Mouse (Mus musculus) CH12.LX (cell line): ENCODE measurements around the gene Cntrl. TPM values are rescaled to one million over a fixed set of nuclear protein-coding genes. Genes with fewer than 3 reads are reported as not detected.

ENCODE experiments used
- DNase-seq: peaks from one replicate; pipeline ENCODE4 v3.0.0-alpha.2; 2013; ENCODE audit errors: extremely low read depth
- H3K27ac ChIP-seq: 2 replicates; pipeline ENCODE4 v1.5.1; 2012; ENCODE audit warnings: low read depth, mild to moderate bottlenecking, control low read depth, moderate library complexity; ENCODE audit not compliant: insufficient read depth
- H3K27me3 ChIP-seq: replicated peaks from 2 replicates; pipeline ENCODE3; 2012; ENCODE audit warnings: inconsistent platforms
- H3K36me3 ChIP-seq, 2 experiments: replicated peaks in 1 of 2; 2 replicates each; pipeline versions ENCODE3 to v1.6.1; 2012; ENCODE audit warnings: inconsistent platforms in 1 of 2, low read length in 1 of 2, mild to moderate bottlenecking in 1 of 2, mixed read lengths in 1 of 2, moderate library complexity in 1 of 2; ENCODE audit not compliant: control insufficient read depth in 1 of 2, insufficient read depth in 1 of 2
- H3K4me1 ChIP-seq, 2 experiments: 2 replicates each; pipeline ENCODE4 v1.6.1; 2012; ENCODE audit warnings: inconsistent platforms in 1 of 2, moderate library complexity in 1 of 2; ENCODE audit not compliant: insufficient read depth in 2 of 2, control insufficient read depth in 1 of 2
- H3K4me2 ChIP-seq: 2 replicates; pipeline ENCODE4 v1.6.1; 2012; ENCODE audit warnings: low read depth, mild to moderate bottlenecking, control low read depth; ENCODE audit not compliant: poor library complexity, insufficient read depth, severe bottlenecking
- H3K4me3 ChIP-seq, 3 experiments: fragments of 150-350 bp in 1 of 3; sonication (generic) in 1 of 3; replicated peaks in 1 of 3; 2 replicates each; pipeline versions ENCODE3 to v1.5.1; 2011 to 2012; ENCODE audit warnings: low read depth in 2 of 3, low read length in 2 of 3, mild to moderate bottlenecking in 2 of 3, moderate library complexity in 2 of 3, control low read depth in 1 of 3, improper control_type of control experiment in 1 of 3, inconsistent platforms in 1 of 3, mixed read lengths in 1 of 3; ENCODE audit not compliant: poor library complexity in 1 of 3
- H3K79me2 ChIP-seq: replicated peaks from 2 replicates; pipeline ENCODE4 v1.6.1; 2012; ENCODE audit warnings: mild to moderate bottlenecking, moderate library complexity; ENCODE audit not compliant: control insufficient read depth, poor library complexity, insufficient read depth, severe bottlenecking; ENCODE audit errors: extremely low read depth
- H3K9ac ChIP-seq: 2 replicates; pipeline ENCODE4 v1.6.1; 2012; ENCODE audit warnings: low read depth, mild to moderate bottlenecking, control low read depth, moderate library complexity; ENCODE audit not compliant: insufficient read depth
- H3K9me3 ChIP-seq: replicated peaks from 2 replicates; pipeline ENCODE3; 2012; ENCODE audit warnings: low read length, inconsistent platforms, mixed read lengths
- BHLHE40 ChIP-seq: IDR thresholded peaks from 2 replicates; pipeline ENCODE4 v1.6.1; 2011; ENCODE audit warnings: mild to moderate bottlenecking, low read depth, low read length, improper control_type of control experiment
- CTCF ChIP-seq, 2 experiments: IDR thresholded peaks in 1 of 2; conservative IDR thresholded peaks in 1 of 2; 2 replicates each; pipeline ENCODE4 v1.5.1; 2011 to 2012; ENCODE audit warnings: low read depth in 2 of 2, low read length in 2 of 2, improper control_type of control experiment in 1 of 2, inconsistent platforms in 1 of 2, mild to moderate bottlenecking in 1 of 2, moderate library complexity in 1 of 2
- ELF1 ChIP-seq: IDR thresholded peaks from 2 replicates; pipeline ENCODE4 v1.6.1; 2014; ENCODE audit warnings: low read depth, mild to moderate bottlenecking, inconsistent platforms, low read length, improper control_type of control experiment
- EP300 ChIP-seq: IDR thresholded peaks from 2 replicates; pipeline ENCODE4 v1.6.1; 2011; ENCODE audit warnings: low read length, improper control_type of control experiment
- ETS1 ChIP-seq: conservative IDR thresholded peaks from 2 replicates; pipeline ENCODE4 v1.6.1; 2012; ENCODE audit warnings: low read depth, mild to moderate bottlenecking, inconsistent platforms, low read length, improper control_type of control experiment, moderate library complexity
- JUN ChIP-seq: IDR thresholded peaks from 2 replicates; pipeline ENCODE4 v1.6.1; 2011; ENCODE audit warnings: low read depth, mild to moderate bottlenecking, low read length, improper control_type of control experiment, moderate library complexity; ENCODE audit not compliant: insufficient read depth
- JUND ChIP-seq: conservative IDR thresholded peaks from 2 replicates; pipeline ENCODE4 v1.6.1; 2011; ENCODE audit warnings: low read depth, low read length, improper control_type of control experiment
- KAT2A ChIP-seq: IDR thresholded peaks from 2 replicates; pipeline ENCODE4 v1.6.1; 2012; ENCODE audit warnings: low read length, improper control_type of control experiment, inconsistent platforms; ENCODE audit not compliant: insufficient replicate concordance
- MAFK ChIP-seq: IDR thresholded peaks from 2 replicates; pipeline ENCODE4 v1.6.1; 2011; ENCODE audit warnings: low read length, improper control_type of control experiment; ENCODE audit not compliant: insufficient replicate concordance
- MAX ChIP-seq: IDR thresholded peaks from 2 replicates; pipeline ENCODE4 v1.6.1; 2011; ENCODE audit warnings: low read length, improper control_type of control experiment
- MAZ ChIP-seq: IDR thresholded peaks from 2 replicates; pipeline ENCODE4 v1.6.1; 2012; ENCODE audit warnings: low read depth, mild to moderate bottlenecking, inconsistent platforms, low read length, improper control_type of control experiment, moderate library complexity
- NRF1 ChIP-seq: IDR thresholded peaks from 2 replicates; pipeline ENCODE4 v1.6.1; 2014; ENCODE audit warnings: low read depth, mild to moderate bottlenecking, inconsistent platforms, low read length, improper control_type of control experiment, moderate library complexity
- PAX5 ChIP-seq: IDR thresholded peaks from 2 replicates; pipeline ENCODE4 v1.6.1; 2012; ENCODE audit warnings: low read length, inconsistent platforms, mixed read lengths
- POLR2AphosphoS2 ChIP-seq: IDR thresholded peaks from 2 replicates; pipeline ENCODE4 v1.6.1; 2011; ENCODE audit warnings: low read depth, low read length, improper control_type of control experiment
- RCOR1 ChIP-seq: conservative IDR thresholded peaks from 2 replicates; pipeline ENCODE4 v1.6.1; 2012; ENCODE audit warnings: low read depth, mild to moderate bottlenecking, inconsistent platforms, low read length, improper control_type of control experiment
- TBP ChIP-seq: conservative IDR thresholded peaks from 2 replicates; pipeline ENCODE4 v1.6.1; 2011; ENCODE audit warnings: low read depth, low read length, improper control_type of control experiment
- TCF12 ChIP-seq: IDR thresholded peaks from 2 replicates; pipeline ENCODE4 v1.6.1; 2014; ENCODE audit warnings: low read depth, mild to moderate bottlenecking, inconsistent platforms, low read length, improper control_type of control experiment
- USF1 ChIP-seq: IDR thresholded peaks from 2 replicates; pipeline ENCODE4 v1.6.1; 2014; ENCODE audit warnings: low read depth, mild to moderate bottlenecking, inconsistent platforms, low read length, improper control_type of control experiment
- USF2 ChIP-seq: conservative IDR thresholded peaks from 2 replicates; pipeline ENCODE4 v1.6.1; 2011; ENCODE audit warnings: low read depth, low read length, improper control_type of control experiment
- ZMIZ1 ChIP-seq: IDR thresholded peaks from 2 replicates; pipeline ENCODE4 v1.6.1; 2012; ENCODE audit warnings: low read depth, mild to moderate bottlenecking, inconsistent platforms, low read length, improper control_type of control experiment
- ZNF384 ChIP-seq: IDR thresholded peaks from 2 replicates; pipeline ENCODE4 v1.6.1; 2012; ENCODE audit warnings: low read depth, low read length, improper control_type of control experiment, inconsistent platforms
- dilution Hi-C: fragments of 300-500 bp; cut with MboI; formaldehyde crosslinking; loops from 2 replicates; pipeline ENCODE4 v1.14.3; 2020; ENCODE audit warnings: low sequenced_read_pairs; ENCODE audit not compliant: extremely low pct_unique_long_range_greater_than_20kb, extremely low pct_ligation_motif_present
- in situ Hi-C: fragments of 300-500 bp; cut with MboI; formaldehyde crosslinking; loops from 3 replicates; pipeline ENCODE4 v1.14.3; 2019; ENCODE audit warnings: low sequenced_read_pairs, low pct_ligation_motif_present, low pct_unique_long_range_greater_than_20kb, mixed read lengths
- polyA plus RNA-seq: library from polyadenylated mRNA; unstranded; fragments of >175 nt; gene quantifications from 2 replicates; pipeline ENCODE4 v1.2.1, GENCODE M21; 2012; ENCODE audit warnings: low read depth; ENCODE audit not compliant: insufficient read length
- total RNA-seq, 2 experiments: library from RNA; depleted of rRNA; stranded (reverse); fragments of 300-350 nt in 1 of 2; fragments of >200 nt in 1 of 2; gene quantifications; 2 replicates each; pipeline ENCODE4 v1.2.3; 2012 to 2014

Gene Cntrl
- total and polyA plus RNA-seq, 3 experiments: 55.6 to 69.7 (median 64.5) TPM

GRCm38 (mm10) chr2:35101443-35101842, 7.8 kb upstream of the Cntrl start, which contains the start of gene AI182371:
TSS of gene AI182371 (minus strand) at chr2:35101543.
- peaks cover 0 to 3% of the 10 kb centered on the region in 2 experiments; a peak in 2 of 4 replicates for H3K4me1 ChIP-seq
- TF ChIP-seq TCF12 (no peak), CTCF (conservative IDR thresholded peaks at IDR 0.05 in 1 of 2, IDR thresholded peaks at IDR 0.05 in 1 of 2; ENCODE audit: low read depth in 2 of 2, low read length in 2 of 2) (no peak), BHLHE40 (no peak), MAX (no peak), ETS1 (no peak), RCOR1 (no peak), POLR2AphosphoS2 (no peak), JUND (no peak), ZNF384 (no peak), MAFK (no peak), ZMIZ1 (no peak), EP300 (no peak), TBP (no peak), ELF1 (no peak), JUN (no peak), KAT2A (no peak), MAZ (no peak), PAX5 (no peak), USF2 (no peak), NRF1 (no peak)
- no peaks in the 10 kb centered on the region for H3K27me3 ChIP-seq
- no peak within 1 kb of the TSS for H3K4me3 ChIP-seq
- in situ Hi-C loops (loop anchor here (10.0 to 25.0 kb wide), 2 partner anchors 137 to 314 kb away; partner anchors contain the start of genes Rabepk and Traf1), dilution Hi-C loops (no loop called here)
- no peaks in the 10 kb centered on the region for H3K79me2 ChIP-seq
- H3K27ac ChIP-seq: no peak within 1 kb of the TSS
- H3K4me2 ChIP-seq: no peak within 1 kb of the TSS
- peaks cover 3% of the 10 kb centered on the region for H3K9me3 ChIP-seq
- H3K36me3 ChIP-seq: no peaks in the 10 kb centered on the region
- no peak within 1 kb of the TSS for H3K9ac ChIP-seq
- no peak for DNase-seq

- H3K4me2 ChIP-seq: no peak overlapping the region
- no peak overlapping the region for H3K9ac ChIP-seq
- H3K9me3 ChIP-seq: peaks cover 3% of the 10 kb centered on the region
- no peak for DNase-seq
- no peaks in the 10 kb centered on the region for H3K27me3 ChIP-seq
- dilution Hi-C loops (no loop called here), in situ Hi-C loops (loop anchor here (10.0 to 25.0 kb wide), 2 partner anchors 138 to 315 kb away; partner anchors contain the start of genes Rabepk and Traf1)
- peaks cover 3 to 6% of the 10 kb centered on the region in 2 experiments; a peak in 3 of 4 replicates for H3K4me1 ChIP-seq
- no peaks in the 10 kb centered on the region for H3K79me2 ChIP-seq
- TF ChIP-seq USF1: no peak
- peak; percentile 84 for TF ChIP-seq MAFK
- H3K27ac ChIP-seq: no peak overlapping the region
- no peak overlapping the region for H3K4me3 ChIP-seq
- H3K36me3 ChIP-seq: no peaks in the 10 kb centered on the region
Observed at GRCm38 (mm10) chr2:35102777-35103176, 6.5 kb upstream of the Cntrl start.
